Mouse (Mus musculus) layer of hippocampus, adult 9-10 months (tissue): ENCODE results near the gene Gm31571.
"Not testable (repeated sequence)": the region's sequence is repeated elsewhere in the genome, so short reads cannot be mapped to it uniquely, and the experiment has no call there.

Source experiments
- DNase-seq: peaks from one replicate; pipeline ENCODE4 v3.0.0; 2022; ENCODE audit warnings: low spot score

The Gm31571 gene

DNA sequence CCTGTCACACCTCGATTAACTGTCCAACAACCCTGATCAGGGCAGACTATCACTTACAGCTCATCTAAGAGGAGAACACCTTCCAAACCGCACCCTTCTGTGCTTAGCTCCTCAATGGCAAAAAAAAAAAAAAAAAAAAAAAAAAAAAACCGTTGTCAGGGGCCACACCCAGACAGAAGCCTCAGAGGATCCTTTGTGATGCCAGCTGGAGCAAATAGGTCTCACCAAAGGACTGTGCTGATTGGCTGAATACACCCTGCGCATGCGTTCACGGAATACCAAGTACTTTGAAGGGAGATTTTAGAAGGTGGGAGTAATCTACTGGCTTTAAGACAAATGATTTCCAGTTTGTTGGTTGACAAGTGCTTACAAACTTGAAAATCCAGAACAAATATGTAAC lies at the start of gene Gm31571:
TSS of gene Gm31571 (minus strand) at position 101 of the 400 bp plus-strand sequence.
- DNase-seq: not testable (repeated sequence)
